Mouse (Mus musculus) midbrain, embryonic 10.5 days (tissue): ENCODE measurements around the gene Olfr460. TPM values are rescaled to one million over a fixed set of nuclear protein-coding genes. Genes with fewer than 3 reads are reported as not detected.

Source experiments
- DNase-seq: peaks from one replicate; pipeline ENCODE4 v3.0.0-alpha.2; 2017; ENCODE audit warnings: low spot score
- H3K27ac ChIP-seq: fragments of 300-500 bp; sonication (generic); replicated peaks from 2 replicates; pipeline ENCODE4 v1.5.1; 2016; ENCODE audit warnings: mild to moderate bottlenecking
- H3K27me3 ChIP-seq: fragments of 300-500 bp; sonication (generic); 2 replicates; pipeline ENCODE4 v1.6.1; 2016; ENCODE audit warnings: low read depth, mild to moderate bottlenecking; ENCODE audit not compliant: poor library complexity, severe bottlenecking
- H3K36me3 ChIP-seq: fragments of 300-500 bp; sonication (generic); 2 replicates; pipeline ENCODE4 v1.6.1; 2016; ENCODE audit warnings: mild to moderate bottlenecking, moderate library complexity
- H3K4me1 ChIP-seq: fragments of 300-500 bp; sonication (generic); 2 replicates; pipeline ENCODE4 v1.6.1; 2016
- H3K4me3 ChIP-seq: fragments of 300-500 bp; sonication (generic); 2 replicates; pipeline ENCODE4 v1.5.1; 2016; ENCODE audit warnings: mild to moderate bottlenecking, moderate library complexity
- H3K9me3 ChIP-seq: fragments of 300-500 bp; sonication (generic); replicated peaks from 2 replicates; pipeline ENCODE4 v1.6.1; 2016; ENCODE audit warnings: mild to moderate bottlenecking
- WGBS: fragments of 180-500 bp; shearing (Covaris S2); methylation state at CpG from one replicate; pipeline ENCODE4 v1.1.7; 2016; 5-methylcytosine and 5-hydroxymethylcytosine counted together
- polyA plus RNA-seq: library from polyadenylated mRNA; unstranded; fragments of >200 nt; fragmentation: Nextera tagmentation; extraction: Ambion mirVana; gene quantifications from 2 replicates; pipeline ENCODE4 v1.2.1, GENCODE M21; 2016

Gene Olfr460
- polyA plus RNA-seq, 1 experiment from 2014 or later = not detected

- 21% methylated on average over 2 of the region's 2 CpGs for WGBS
- Histone ChIP-seq H3K27me3 (no peaks in the 10 kb centered on the region), H3K9me3 (no peaks in the 10 kb centered on the region), H3K36me3 (no peaks in the 10 kb centered on the region), H3K4me1 (no peaks in the 10 kb centered on the region), H3K4me3 (no peak overlapping the region), H3K27ac (no peak overlapping the region)
- peak; percentile 53 for DNase-seq
Observed at GRCm38 (mm10) chr6:40617965-40618364, 48.7 kb downstream of the Olfr460 start.

Other genes with a start within 250 kb of the Olfr460 start
- gene Agk, start 244.3 kb upstream of the Olfr460 start, polyA plus RNA-seq = 46.3 and 47.6 TPM in 2 replicates
- gene E330009J07Rik, start 133.4 kb upstream of the Olfr460 start, polyA plus RNA-seq = 12.2 and 12.5 TPM in 2 replicates
- gene Wee2, start 130.4 kb upstream of the Olfr460 start, polyA plus RNA-seq = 0.07 TPM in 1 of 2 replicates, not detected in the other
- 226 and 228 TPM in 2 replicates for gene Ssbp1, start 98.1 kb upstream of the Olfr460 start, polyA plus RNA-seq
- not detected in 2 replicates for gene Tas2r137, start 78.3 kb upstream of the Olfr460 start, polyA plus RNA-seq
- gene Tas2r108, start 76.0 kb upstream of the Olfr460 start, polyA plus RNA-seq = not detected in 2 replicates
- gene Prss37, start 50.0 kb upstream of the Olfr460 start, polyA plus RNA-seq = not detected in 2 replicates
- gene Olfr461, start 14.4 kb upstream of the Olfr460 start, polyA plus RNA-seq = 0.11 and 0.22 TPM in 2 replicates
- gene Clec5a, start 16.3 kb downstream of the Olfr460 start, polyA plus RNA-seq = 0.31 and 0.55 TPM in 2 replicates
- gene Tas2r138, start 43.8 kb downstream of the Olfr460 start, polyA plus RNA-seq = not detected in 2 replicates
- not detected in 2 replicates for gene Mgam, start 59.3 kb downstream of the Olfr460 start, polyA plus RNA-seq